Mouse (Mus musculus) urinary bladder, postnatal 36 days (tissue): ENCODE results near the gene Acox2.

ENCODE experiments used
- DNase-seq, 2 experiments: peaks; one replicate each; pipeline ENCODE4 v3.0.0; 2022; ENCODE audit warnings: low spot score in 2 of 2, mixed read lengths in 1 of 2

Acox2 gene

DNA sequence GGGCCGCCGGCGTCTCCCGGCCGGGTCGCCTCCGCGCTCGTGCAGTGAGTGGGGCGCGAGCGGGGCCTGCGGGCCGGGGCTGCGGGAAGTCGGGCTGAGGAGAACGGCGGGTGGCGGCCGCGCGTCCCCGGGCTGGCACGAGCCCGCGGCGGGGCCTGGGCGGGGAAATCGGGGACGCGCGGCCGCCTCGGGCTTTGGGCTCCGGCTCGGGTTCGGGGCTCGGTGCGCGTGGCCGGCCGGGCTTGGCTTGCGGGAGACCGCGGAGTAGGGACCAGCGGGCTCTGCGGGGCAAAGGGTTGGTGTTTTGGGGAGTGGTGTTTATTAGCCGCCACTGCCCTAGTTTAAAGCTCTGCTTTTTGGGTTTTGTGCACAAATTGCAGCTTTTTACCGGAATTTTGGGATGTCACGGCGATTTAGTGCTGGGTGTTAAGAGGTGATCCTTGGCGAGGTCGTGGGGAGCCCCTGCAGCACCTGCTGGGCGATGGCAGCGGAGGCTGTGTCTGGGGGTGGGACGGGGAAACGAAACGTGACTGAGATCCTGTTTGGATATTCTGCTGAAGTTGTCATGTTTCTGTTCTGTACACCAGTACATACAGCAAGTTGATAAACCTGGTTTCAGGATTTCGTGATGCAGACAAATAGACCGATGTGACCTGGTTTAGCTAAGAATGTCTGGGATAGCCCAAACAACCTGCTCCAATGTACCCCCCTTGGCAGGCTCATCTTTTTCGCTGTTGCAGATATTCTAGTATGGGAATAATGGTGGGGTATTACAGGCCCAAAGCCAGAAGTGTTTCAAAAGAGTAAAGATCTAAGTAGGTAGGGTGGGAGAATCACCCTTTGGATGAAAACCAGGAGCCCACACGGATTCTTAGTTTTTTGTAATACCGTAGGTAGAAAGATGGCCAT, 44.6 kb downstream of the Acox2 start:
- peak; percentile 69 to 71 for DNase-seq

DNA sequence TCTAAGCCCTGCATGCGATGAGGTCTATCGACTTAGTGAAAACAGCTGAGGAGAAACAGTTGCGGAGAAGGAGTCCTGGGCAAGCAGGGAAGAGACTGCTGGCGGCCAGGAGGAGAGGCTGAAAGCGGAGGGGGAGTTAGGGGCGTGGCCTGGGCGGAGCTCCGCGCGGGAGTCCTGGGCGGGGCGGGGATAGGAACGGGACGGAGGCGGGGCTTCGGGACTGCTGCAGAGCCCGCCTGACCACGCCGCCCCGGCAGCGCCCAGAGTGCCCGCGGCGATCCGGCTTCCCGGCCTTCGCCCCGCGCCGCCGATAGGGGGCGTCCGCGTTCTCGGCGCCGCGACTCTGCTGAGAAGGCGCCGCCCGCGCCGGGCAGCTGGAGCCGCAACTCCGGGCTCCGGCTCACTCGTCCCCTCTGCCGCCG, 45.3 kb downstream of the Acox2 start, which contains the start of gene Kctd6:
TSS of gene Kctd6 (plus strand) at position 338 of the 422 bp plus-strand sequence.
- peak; percentile 97 to 99 for DNase-seq

DNA sequence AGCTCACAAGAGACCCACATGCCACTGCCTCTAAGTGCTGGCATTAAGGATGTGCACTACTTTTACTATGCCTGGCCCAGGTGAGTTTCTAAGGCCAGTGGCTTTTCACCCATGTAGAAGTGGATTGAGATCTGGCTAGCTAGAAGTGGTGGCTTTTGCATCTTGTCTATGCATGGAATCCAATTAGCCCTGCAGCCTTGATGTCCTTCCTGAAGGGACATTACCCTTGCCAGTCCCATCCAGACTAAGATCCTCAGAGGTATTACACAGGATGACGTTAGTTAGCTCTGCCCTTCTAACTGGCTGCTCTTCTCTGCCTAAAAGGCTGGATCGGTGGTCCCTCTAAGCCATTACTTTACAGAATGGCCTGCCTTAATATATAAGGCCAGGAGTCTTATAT, 46.2 kb downstream of the Acox2 start:
- DNase-seq: no peak

DNA sequence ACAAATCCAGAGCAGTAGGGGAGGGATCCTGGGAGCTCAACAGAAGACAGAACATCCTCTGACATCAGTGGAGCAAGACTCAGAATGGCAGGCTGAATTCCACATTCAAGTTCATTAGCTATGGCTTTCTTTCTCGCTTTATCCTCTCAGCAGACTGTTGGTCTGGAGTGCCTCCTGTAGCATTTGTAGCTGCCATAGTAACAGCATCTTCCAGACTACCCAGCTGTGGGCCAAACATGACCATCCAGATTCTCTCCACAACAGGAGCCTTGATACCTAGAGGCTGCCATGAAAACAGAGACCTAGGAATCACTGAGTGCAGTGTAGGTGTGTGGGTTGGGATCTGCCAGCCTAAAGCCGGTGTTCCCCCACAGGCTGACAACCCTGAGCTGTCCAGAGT, 49.3 kb downstream of the Acox2 start:
- no peak for DNase-seq

DNA sequence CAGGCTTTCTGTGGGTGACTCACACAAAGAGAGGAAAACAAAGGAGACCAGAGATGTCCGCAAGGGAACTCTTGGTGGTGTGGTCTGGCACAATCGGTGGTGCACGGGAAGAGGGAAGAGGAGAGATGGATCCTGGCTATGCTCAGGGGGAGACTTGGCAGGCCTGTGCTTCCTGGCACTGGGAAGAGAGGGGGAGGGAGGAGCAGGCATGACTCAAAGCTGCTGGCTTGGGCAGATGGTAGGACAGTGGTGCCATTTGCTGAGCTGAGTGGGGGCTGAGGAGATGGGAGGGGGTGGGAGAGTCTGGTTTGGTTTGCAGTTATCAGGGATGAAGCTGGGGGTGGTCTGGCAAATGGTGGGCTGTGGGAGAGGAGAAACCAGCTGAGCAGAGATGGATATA, 50.3 kb downstream of the Acox2 start:
- no peak for DNase-seq

DNA sequence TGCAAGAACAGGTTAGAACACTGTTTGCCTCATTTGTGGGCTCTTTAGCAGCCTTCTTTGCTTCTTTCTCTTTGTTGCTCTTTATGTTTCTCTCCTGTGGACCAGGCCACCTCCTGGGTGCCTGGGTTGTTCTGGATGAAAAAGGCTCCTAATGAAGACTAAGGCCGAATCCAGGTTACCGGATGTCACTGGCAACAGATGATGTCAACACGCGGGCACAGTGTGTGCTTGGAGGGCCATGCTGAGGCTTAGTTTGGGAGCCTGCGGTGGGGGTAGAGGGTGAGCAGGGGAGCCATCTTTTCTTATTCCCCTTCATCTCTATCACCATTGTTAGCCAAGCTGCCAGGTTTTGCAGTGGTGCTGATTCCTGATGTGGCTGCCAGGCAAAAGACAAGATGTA, 51.6 kb downstream of the Acox2 start:
- DNase-seq: no peak

DNA sequence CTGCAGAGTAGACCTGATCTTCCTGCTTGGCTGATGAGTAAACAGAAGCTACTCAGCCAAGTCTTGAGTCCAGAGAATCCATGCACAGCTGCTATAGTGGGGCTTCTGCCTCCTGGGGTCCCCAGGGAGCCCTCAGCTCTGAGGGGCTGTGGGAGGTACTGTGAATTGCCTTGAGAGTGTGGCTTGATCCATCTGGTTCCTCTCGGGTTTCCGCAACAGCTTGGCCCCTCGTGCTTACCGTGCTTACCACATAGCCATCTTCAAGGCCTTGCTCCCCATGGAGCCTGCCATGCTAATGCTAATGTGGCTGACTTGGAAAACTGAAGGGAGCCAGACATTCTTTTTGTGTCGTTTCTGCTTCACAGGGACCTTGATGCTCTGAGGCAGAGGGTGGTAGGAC, 52.0 kb downstream of the Acox2 start:
- DNase-seq: no peak

DNA sequence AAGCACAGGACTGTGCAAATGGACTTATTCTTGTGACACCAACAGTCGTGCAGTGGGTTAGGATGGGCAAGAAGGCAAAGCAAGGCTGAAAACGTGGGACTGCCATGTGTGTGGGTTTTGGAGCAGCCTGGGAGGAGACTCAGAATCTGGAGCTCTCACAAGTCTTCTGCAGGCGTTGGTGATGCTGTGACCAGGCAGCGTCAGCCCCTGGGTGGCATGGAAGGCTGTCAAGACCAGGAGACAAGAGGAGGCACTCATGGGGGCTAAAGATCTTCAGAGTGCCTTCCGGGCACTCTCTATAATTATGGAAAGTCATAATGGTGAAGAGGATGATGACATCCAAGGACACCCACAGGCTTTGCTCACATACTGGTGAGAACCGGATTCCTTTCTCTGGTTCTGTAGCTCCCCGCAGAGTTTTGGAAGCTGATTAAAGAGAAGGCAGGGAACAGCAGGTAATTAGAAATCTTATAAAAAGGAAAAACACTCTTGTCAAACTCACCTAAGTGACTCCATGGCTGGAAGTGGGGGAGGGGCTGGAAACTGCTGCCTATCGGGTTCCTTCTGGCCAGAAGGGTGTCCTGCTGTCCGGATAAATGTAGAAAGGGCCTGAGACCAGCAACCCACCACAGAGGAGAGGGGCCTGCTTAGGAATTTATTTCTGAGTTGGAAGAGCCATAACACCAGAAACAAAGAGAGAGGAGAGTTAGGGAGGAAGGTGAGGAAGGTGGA, 52.8 kb downstream of the Acox2 start:
- DNase-seq: no peak

DNA sequence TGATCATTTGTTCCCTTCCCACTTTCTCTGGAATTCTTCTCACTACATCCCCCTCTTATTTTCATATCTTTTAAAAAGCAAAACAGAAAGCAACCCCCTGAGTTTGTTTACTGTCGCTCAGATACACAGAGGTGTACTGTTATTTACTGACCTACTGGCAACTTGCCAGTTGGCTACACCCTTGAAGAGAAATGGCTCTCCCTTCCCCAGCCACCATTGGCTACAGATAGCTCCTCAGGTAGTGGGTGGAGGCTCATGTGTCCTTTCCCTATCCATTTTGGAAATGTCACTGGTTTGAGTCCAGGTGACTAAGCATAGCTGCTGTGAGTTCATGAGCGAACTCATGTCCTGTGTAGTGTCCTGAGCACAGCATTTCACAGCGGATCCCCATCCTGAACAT, 57.4 kb downstream of the Acox2 start:
- no peak for DNase-seq

DNA sequence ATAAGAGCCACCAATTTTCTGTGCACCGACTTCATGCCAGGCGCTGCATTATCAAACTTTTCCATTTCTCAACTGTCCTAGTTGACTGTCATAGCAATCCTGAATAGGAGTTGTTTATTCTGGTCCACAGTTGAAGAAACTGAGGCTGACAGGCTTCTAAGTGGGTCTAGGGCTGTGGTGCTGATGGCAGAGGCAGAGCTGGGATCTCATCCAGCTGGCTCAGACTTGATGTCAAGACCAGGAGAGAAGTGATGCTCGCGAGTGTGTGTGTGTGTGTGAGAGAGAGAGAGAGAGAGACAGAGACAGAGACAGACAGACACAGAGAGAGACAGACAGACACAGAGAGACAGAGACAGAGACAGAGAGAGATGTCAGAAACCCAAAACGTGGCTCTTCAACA, 58.4 kb downstream of the Acox2 start:
- no peak for DNase-seq

DNA sequence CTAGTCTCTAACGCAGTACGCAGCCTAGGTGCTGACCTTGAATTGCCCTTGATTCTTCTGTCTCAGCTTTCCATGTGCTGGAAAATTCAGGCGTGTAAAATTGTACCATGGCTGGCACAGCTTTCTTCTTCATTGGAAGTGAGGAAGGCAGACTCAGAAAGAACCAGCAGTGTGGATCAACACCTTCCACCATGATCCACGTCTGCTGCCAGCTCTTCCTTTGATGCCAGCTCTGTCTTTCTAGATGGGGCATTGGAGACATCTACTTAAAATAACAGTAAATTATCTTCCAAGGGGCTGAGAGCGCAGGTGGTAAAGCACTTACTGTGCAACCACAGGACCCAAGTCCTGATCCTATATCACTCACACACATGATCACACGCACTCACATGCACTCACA, 66.4 kb downstream of the Acox2 start:
- no peak for DNase-seq

DNA sequence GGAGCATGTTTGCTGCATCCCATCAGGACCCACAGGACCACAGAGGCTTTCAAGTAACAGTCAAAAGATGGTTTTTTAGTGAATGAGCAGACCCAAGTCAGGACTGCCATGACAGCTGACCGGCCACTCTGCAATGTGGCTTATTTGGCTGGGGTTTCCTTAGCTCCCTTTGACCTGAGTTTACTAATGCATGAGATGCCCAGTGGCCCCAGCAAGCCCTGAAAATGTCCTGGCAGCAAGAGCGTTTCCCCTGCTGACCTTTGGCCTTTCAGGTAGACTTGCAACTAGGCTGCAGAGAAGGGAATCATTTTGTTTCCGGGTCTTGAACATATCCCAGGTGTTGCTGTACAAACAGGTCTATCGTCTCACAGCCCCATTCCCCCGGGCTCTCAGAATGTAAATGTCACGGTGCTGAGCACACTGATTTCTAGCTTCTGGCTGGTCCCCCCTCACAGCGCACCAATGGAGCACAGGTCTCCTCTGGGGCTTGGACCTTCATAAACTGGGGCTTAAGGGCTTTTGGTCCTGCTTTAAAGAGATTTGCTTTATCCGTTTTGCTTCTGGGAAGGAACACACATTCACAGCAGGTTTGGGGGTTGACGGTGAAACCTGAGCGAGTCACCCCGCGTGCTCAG, 67.7 kb downstream of the Acox2 start:
- DNase-seq: no peak

DNA sequence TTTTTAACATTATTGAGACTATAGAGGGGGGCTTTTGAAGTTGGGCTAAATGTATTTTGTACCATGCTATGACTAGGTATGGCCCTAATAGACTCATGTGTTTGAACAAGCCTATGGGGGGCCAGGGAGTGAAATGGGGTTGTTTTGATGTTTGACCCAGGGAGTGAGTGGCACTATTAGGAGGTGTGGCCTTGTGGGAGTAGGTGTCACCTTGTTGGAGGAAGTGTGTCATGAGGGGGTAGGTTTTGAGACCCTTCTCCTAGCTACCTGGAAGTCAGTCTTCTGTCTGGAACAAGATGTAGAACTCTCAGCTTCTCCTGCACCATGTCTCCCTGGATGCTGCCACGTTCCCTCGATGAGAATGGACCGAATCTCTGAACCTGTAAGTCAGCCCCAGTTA, 68.6 kb downstream of the Acox2 start:
- no peak for DNase-seq

DNA sequence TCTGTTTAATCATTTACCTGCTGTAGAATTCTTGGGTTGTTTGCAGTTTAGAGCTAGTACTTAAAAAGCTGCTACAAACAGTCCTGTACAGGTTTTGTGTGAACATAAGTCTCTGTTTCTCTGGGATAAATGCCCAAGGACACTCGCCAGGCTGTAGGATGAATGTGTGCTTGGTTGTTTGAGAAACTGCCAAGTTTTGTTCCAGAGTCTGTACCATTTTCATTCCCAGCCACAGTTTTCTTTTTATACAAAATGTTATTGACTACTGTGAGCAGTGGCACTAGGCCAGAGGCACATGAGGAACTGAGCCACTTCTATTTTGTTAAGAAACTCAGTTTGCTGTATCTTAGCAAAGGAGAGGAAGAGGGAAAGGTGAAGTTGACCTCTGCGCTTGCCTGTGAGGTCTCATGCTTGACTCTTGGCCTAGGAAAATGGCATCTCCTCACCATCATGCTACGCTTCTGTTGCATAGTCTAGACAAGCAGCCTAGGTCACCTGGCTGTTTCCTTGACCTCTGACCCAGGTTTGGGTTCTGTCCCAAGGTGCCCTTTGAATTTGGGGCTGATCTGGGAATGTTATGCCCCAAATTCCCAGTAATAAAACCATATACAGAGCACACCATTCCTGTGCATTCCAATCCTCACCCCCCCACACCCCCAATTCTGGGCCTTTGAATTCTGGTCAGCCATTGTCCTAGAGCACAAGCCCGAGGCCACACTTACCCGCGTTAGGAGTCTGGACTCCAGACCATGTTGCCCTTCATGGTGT, 72.7 kb downstream of the Acox2 start:
- no peak for DNase-seq

DNA sequence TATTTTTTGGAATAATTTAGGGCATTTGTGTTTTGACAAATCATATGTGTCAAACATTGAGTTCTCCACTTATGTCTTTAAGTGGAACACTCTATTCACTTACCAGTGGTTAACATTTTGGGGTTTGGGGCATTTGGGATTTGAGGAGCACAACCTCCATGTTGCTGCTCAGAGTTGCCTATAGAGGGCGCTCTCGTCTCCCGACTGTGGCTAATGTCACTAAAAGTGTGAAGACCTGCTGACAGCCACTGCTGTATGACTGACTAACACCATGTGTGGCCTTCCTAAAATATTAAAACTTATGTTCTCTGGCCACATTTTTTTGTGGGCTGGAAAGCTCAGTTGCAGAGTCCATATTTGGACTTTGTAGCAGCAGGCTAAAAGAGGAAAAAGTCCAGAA, 75.8 kb downstream of the Acox2 start:
- no peak for DNase-seq

DNA sequence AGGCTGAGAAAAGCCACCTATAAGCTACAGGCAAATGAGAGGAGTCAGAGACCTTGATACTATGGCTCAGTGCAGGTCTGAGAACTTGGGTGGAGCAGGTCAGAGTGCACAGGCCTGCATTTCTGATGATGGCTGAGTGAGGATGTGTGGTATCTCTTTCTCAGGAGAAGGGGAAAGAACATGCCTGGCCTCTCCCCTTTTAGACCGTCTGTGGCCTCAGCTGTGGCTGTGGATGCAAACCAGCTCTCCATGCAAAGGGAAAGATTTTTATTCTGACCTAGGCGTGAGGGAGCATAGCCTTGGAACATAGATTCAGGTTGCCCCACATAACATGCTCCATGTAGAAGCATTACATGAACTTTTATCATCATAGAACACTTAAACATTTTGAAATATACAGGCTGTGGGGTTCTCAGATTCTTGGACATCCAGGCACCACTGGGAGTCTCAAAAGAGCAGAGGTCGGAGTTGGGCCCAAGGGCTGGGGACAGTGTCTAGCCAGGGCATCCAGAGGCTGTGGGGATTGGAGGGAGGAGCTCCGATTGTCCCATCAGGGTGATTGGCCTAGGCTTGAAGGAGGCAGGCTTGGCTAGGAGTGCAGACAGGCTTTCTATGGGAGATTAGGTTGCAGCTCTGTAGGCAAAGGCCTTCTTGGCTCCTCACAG, 78.7 kb downstream of the Acox2 start:
- DNase-seq: no peak

DNA sequence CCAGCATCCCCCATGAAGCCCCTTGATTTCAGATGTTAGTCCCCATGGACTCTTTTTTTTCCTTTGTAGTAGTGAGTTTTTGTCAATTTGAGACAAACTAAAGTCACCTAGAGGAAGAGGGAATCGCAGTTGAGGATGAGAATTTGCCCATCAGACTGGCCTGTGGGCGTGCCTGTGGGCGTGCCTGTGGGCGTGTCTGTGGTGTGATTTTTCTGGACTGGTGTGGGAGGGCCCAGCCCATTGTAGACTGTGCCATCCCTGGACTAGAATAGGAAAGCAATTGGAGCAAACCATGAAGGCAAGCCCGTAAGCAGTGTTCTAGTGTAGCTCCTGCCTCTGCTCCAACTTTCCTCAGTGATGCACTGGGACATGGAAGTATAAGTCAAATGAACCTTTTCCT, 82.9 kb downstream of the Acox2 start:
- no peak for DNase-seq
